Mouse (Mus musculus) liver, adult 2 months (tissue): ENCODE measurements around the gene Pax8.

ENCODE experiments used
- CTCF ChIP-seq: fragments of 200-500 bp; IDR thresholded peaks from 2 replicates; pipeline ENCODE4 v1.5.1; 2011; ENCODE audit warnings: low read depth, low read length, control low read depth
- POLR2A ChIP-seq: fragments of 200-500 bp; IDR thresholded peaks from 2 replicates; pipeline ENCODE4 v1.6.1; 2011; ENCODE audit warnings: low read length, control low read depth; ENCODE audit not compliant: insufficient read depth; ENCODE audit errors: extremely low read depth

DNA sequence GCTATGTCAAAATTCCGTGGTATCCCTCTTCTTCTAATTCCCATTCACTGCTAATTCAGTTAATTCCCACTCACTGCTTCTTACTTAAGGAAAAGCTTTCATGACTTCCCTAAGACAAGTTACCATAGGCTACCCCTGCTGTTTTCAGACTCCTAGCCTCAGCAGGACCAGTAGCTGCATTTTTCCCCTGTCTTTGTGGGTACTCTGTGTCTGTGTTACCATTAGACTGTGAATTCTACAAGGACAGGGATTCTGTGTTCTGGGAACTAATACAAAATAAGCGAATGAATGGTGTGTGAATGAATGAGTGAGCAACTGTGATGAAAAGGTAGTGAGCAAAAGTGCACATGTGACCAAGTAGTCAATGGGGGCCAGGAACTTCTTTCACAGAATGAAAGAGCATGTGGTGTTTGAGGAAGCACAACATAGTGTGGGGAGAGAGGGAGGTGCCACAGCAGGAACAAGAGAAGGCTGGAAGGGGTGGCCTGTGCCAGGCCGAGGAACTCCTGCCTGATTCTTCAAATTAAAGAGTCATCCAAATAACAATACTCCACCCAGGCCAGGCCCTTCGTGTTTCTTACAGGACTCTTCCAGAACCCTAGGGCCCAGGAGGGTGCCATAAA lies 33.0 kb downstream of the Pax8 start:
- no peak for TF ChIP-seq POLR2A
- TF ChIP-seq CTCF: no peak
